Mouse (Mus musculus): ENCODE measurements around the gene Fam186a.
"Not testable (repeated sequence)": the region's sequence is repeated elsewhere in the genome, so short reads cannot be mapped to it uniquely, and the experiment has no call there.

Gene Fam186a

GRCm38 (mm10) chr15:99966961-99967360 is at the start of gene Fam186a:
Fam186a (minus strand) TSS chr15:99967061.
- no peak for DNase-seq

GRCm38 (mm10) chr15:100006180-100006579 is 39.3 kb upstream of the Fam186a start:
- no peak for DNase-seq

GRCm38 (mm10) chr15:100004677-100005273 is 37.9 kb upstream of the Fam186a start:
- DNase-seq = no peak

GRCm38 (mm10) chr15:99999390-99999789 is 32.5 kb upstream of the Fam186a start:
- DNase-seq = no peak

- DNase-seq = no peak
Observed at GRCm38 (mm10) chr15:99997114-99997804, 30.4 kb upstream of the Fam186a start.

GRCm38 (mm10) chr15:99993100-99993499 is 26.2 kb upstream of the Fam186a start:
- DNase-seq = no peak

GRCm38 (mm10) chr15:99979715-99980114 is 12.9 kb upstream of the Fam186a start:
- DNase-seq = no peak

- no peak for DNase-seq
Observed at GRCm38 (mm10) chr15:99979266-99979665, 12.4 kb upstream of the Fam186a start.

- DNase-seq = not testable (repeated sequence)
Observed at GRCm38 (mm10) chr15:99976121-99976520, 9.3 kb upstream of the Fam186a start.

- DNase-seq = no peak
Observed at GRCm38 (mm10) chr15:99974476-99975220, 7.8 kb upstream of the Fam186a start.

- peak in 1 of 2 experiments; percentile 40 for DNase-seq
Observed at GRCm38 (mm10) chr15:99972989-99973911, 6.4 kb upstream of the Fam186a start.

GRCm38 (mm10) chr15:99972361-99972988 is 5.6 kb upstream of the Fam186a start:
- peak; percentile 96 for DNase-seq

- DNase-seq = no peak
Observed at GRCm38 (mm10) chr15:99970606-99971005, 3.7 kb upstream of the Fam186a start.

GRCm38 (mm10) chr15:99969765-99970164 is 2.9 kb upstream of the Fam186a start, which contains the start of gene Larp4:
Larp4 (plus strand) TSS chr15:99970065.
- not testable (repeated sequence) for DNase-seq

- DNase-seq = no peak
Observed at GRCm38 (mm10) chr15:99965103-99965775, 1.6 kb downstream of the Fam186a start.

- no peak for DNase-seq
Observed at GRCm38 (mm10) chr15:99955324-99955723, 11.5 kb downstream of the Fam186a start.

- no peak for DNase-seq
Observed at GRCm38 (mm10) chr15:99940970-99941630, 25.8 kb downstream of the Fam186a start.

GRCm38 (mm10) chr15:99940426-99940825 is 26.4 kb downstream of the Fam186a start:
- DNase-seq = no peak

GRCm38 (mm10) chr15:99937841-99938240 is 29.0 kb downstream of the Fam186a start:
- no peak for DNase-seq

- DNase-seq = no peak
Observed at GRCm38 (mm10) chr15:99936659-99937058, 30.2 kb downstream of the Fam186a start.

- no peak for DNase-seq
Observed at GRCm38 (mm10) chr15:99934501-99934900, 32.4 kb downstream of the Fam186a start.

All from thymus, postnatal 36 days (tissue).